Mouse (Mus musculus) midbrain, embryonic 12.5 days (tissue): ENCODE data around the gene Pcgf2. TPM values are rescaled to one million over a fixed set of nuclear protein-coding genes. Genes with fewer than 3 reads are reported as not detected.
"Not testable (repeated sequence)": the region's sequence is repeated elsewhere in the genome, so short reads cannot be mapped to it uniquely, and the experiment has no call there.

Experiments used
- ATAC-seq: fragments of 200-750 bp; cut with Nextera tagmentation; 2 replicates; pipeline ENCODE4 v1.8.0; 2017; ENCODE audit warnings: low read depth, moderate TSS enrichment, moderate library complexity; ENCODE audit not compliant: low FRiP score
- H3K27ac ChIP-seq: fragments of 300-500 bp; sonication (generic); replicated peaks from 2 replicates; pipeline ENCODE4 v1.5.1; 2016; ENCODE audit warnings: mild to moderate bottlenecking
- H3K27me3 ChIP-seq: fragments of 300-500 bp; sonication (generic); 2 replicates; pipeline ENCODE4 v1.6.1; 2016; ENCODE audit warnings: mild to moderate bottlenecking
- H3K36me3 ChIP-seq: fragments of 300-500 bp; sonication (generic); 2 replicates; pipeline ENCODE4 v1.6.1; 2016
- H3K4me1 ChIP-seq: fragments of 300-500 bp; sonication (generic); 2 replicates; pipeline ENCODE4 v1.6.1; 2016
- H3K4me2 ChIP-seq: fragments of 300-500 bp; sonication (generic); replicated peaks from 2 replicates; pipeline ENCODE4 v1.6.1; 2016; ENCODE audit warnings: mild to moderate bottlenecking, moderate library complexity
- H3K4me3 ChIP-seq: fragments of 300-500 bp; sonication (generic); 2 replicates; pipeline ENCODE4 v1.5.1; 2016; ENCODE audit warnings: mild to moderate bottlenecking
- H3K9ac ChIP-seq: fragments of 300-500 bp; sonication (generic); replicated peaks from 2 replicates; pipeline ENCODE4 v1.6.1; 2016; ENCODE audit warnings: mild to moderate bottlenecking, moderate library complexity
- H3K9me3 ChIP-seq: fragments of 300-500 bp; sonication (generic); 2 replicates; pipeline ENCODE4 v1.6.1; 2016; ENCODE audit warnings: mild to moderate bottlenecking
- WGBS: fragments of 180-500 bp; shearing (Covaris S2); methylation state at CpG from one replicate; pipeline ENCODE4 v1.1.7; 2016; 5-methylcytosine and 5-hydroxymethylcytosine counted together
- polyA plus RNA-seq: library from polyadenylated mRNA; unstranded; fragments of >200 nt; fragmentation: Nextera tagmentation; extraction: Ambion mirVana; gene quantifications from 2 replicates; pipeline ENCODE4 v1.2.1, GENCODE M21; 2016

Pcgf2 gene
- polyA plus RNA-seq, 1 experiment from 2014 or later, result 16.5 TPM

GRCm38 (mm10) chr11:97714784-97715760, 14.8 kb upstream of the Pcgf2 start:
- no peak for ATAC-seq
- H3K4me1 ChIP-seq, result no peaks in the 10 kb centered on the region
- H3K27ac ChIP-seq, result no peak overlapping the region
- no peaks in the 10 kb centered on the region for H3K27me3 ChIP-seq
- no peaks in the 10 kb centered on the region for H3K9me3 ChIP-seq
- no peak overlapping the region for H3K4me2 ChIP-seq
- no peak overlapping the region for H3K9ac ChIP-seq
- no peak overlapping the region for H3K4me3 ChIP-seq
- peaks cover 77% of the 10 kb centered on the region for H3K36me3 ChIP-seq
- WGBS, result 93% methylated on average over 14 of the region's 14 CpGs

GRCm38 (mm10) chr11:97714356-97714755, 14.1 kb upstream of the Pcgf2 start:
- H3K27me3 ChIP-seq, result no peaks in the 10 kb centered on the region
- H3K4me2 ChIP-seq, result no peak overlapping the region
- no peaks in the 10 kb centered on the region for H3K4me1 ChIP-seq
- H3K9ac ChIP-seq, result no peak overlapping the region
- no peak for ATAC-seq
- 95% methylated on average over 3 of the region's 3 CpGs for WGBS
- peaks cover 70% of the 10 kb centered on the region for H3K36me3 ChIP-seq
- no peak overlapping the region for H3K4me3 ChIP-seq
- H3K27ac ChIP-seq, result no peak overlapping the region
- H3K9me3 ChIP-seq, result no peaks in the 10 kb centered on the region

- no peak overlapping the region for H3K4me3 ChIP-seq
- no peaks in the 10 kb centered on the region for H3K4me1 ChIP-seq
- peaks cover 70% of the 10 kb centered on the region for H3K36me3 ChIP-seq
- H3K9ac ChIP-seq, result no peak overlapping the region
- H3K27ac ChIP-seq, result no peak overlapping the region
- no peak for ATAC-seq
- no peaks in the 10 kb centered on the region for H3K27me3 ChIP-seq
- H3K9me3 ChIP-seq, result no peaks in the 10 kb centered on the region
- H3K4me2 ChIP-seq, result no peak overlapping the region
- WGBS, result 91% methylated on average over 8 of the region's 8 CpGs
Observed at GRCm38 (mm10) chr11:97713896-97714295, 13.6 kb upstream of the Pcgf2 start.

GRCm38 (mm10) chr11:97712286-97712685, 12.0 kb upstream of the Pcgf2 start:
- Histone ChIP-seq H3K27ac (no peak overlapping the region), H3K4me1 (no peaks in the 10 kb centered on the region), H3K4me3 (no peak overlapping the region), H3K27me3 (no peaks in the 10 kb centered on the region), H3K4me2 (no peak overlapping the region), H3K9me3 (no peaks in the 10 kb centered on the region), H3K36me3 (peaks cover 68% of the 10 kb centered on the region), H3K9ac (no peak overlapping the region)
- WGBS, result 96% methylated on average over 15 of the region's 15 CpGs
- ATAC-seq, result no peak

- ATAC-seq, result no peak
- Histone ChIP-seq H3K27ac (no peak overlapping the region), H3K9ac (no peak overlapping the region), H3K4me1 (no peaks in the 10 kb centered on the region), H3K4me3 (no peak overlapping the region), H3K9me3 (no peaks in the 10 kb centered on the region), H3K4me2 (no peak overlapping the region), H3K27me3 (no peaks in the 10 kb centered on the region), H3K36me3 (peaks cover 73% of the 10 kb centered on the region)
- 89% methylated on average over 13 of the region's 13 CpGs for WGBS
Observed at GRCm38 (mm10) chr11:97711200-97711900, 11.1 kb upstream of the Pcgf2 start.

GRCm38 (mm10) chr11:97710067-97710466, 9.8 kb upstream of the Pcgf2 start:
- H3K27ac ChIP-seq, H3K9ac ChIP-seq, ATAC-seq, H3K4me2 ChIP-seq, H3K9me3 ChIP-seq, H3K4me3 ChIP-seq, H3K4me1 ChIP-seq, H3K27me3 ChIP-seq: not testable (repeated sequence)
- peaks cover 79% of the 10 kb centered on the region for H3K36me3 ChIP-seq
- WGBS, result 80% methylated on average over 2 of the region's 2 CpGs

- Histone ChIP-seq H3K36me3 (peaks cover 24% of the 10 kb centered on the region), H3K9ac (peak within 1 kb of the TSS; percentile 87), H3K4me1 (peaks cover 26% of the 10 kb centered on the region), H3K27me3 (peaks cover 9% of the 10 kb centered on the region; the same call in 1 of the 2 replicates), H3K27ac (peak within 1 kb of the TSS; percentile 77), H3K9me3 (no peaks in the 10 kb centered on the region), H3K4me3 (peak within 1 kb of the TSS; percentile 88), H3K4me2 (peak within 1 kb of the TSS; percentile 90)
- WGBS, result under 1% methylated on average over 35 of the region's 35 CpGs
- peak; percentile 83 for ATAC-seq
Observed at GRCm38 (mm10) chr11:97703039-97703826, 2.9 kb upstream of the Pcgf2 start, which contains the start of gene Psmb3. Gene Psmb3 (plus strand): TSS chr11:97703399.

GRCm38 (mm10) chr11:97702393-97702745, 2.1 kb upstream of the Pcgf2 start:
- under 1% methylated on average over 24 of the region's 24 CpGs for WGBS
- peak overlapping the region; percentile 62 for H3K9ac ChIP-seq
- peaks cover 9% of the 10 kb centered on the region; the same call in 1 of the 2 replicates for H3K27me3 ChIP-seq
- H3K36me3 ChIP-seq, result peaks cover 17% of the 10 kb centered on the region
- H3K4me2 ChIP-seq, result peak overlapping the region; percentile 86
- H3K4me3 ChIP-seq, result peak overlapping the region; percentile 88
- ATAC-seq, result no peak
- peaks cover 35% of the 10 kb centered on the region for H3K4me1 ChIP-seq
- peak overlapping the region; percentile 77 for H3K27ac ChIP-seq
- H3K9me3 ChIP-seq, result no peaks in the 10 kb centered on the region

- Histone ChIP-seq H3K9me3 (no peaks in the 10 kb centered on the region), H3K4me1 (peaks cover 40% of the 10 kb centered on the region), H3K36me3 (peaks cover 11% of the 10 kb centered on the region), H3K27me3 (peaks cover 9% of the 10 kb centered on the region; the same call in 1 of the 2 replicates), H3K9ac (no peak overlapping the region), H3K27ac (peak overlapping the region; percentile 99; the same call in 1 of the 2 replicates), H3K4me3 (peak overlapping the region; percentile 88), H3K4me2 (peak overlapping the region; percentile 86)
- ATAC-seq, result no peak
- 47% methylated on average over 15 of the region's 15 CpGs for WGBS
Observed at GRCm38 (mm10) chr11:97701581-97702392, 1.5 kb upstream of the Pcgf2 start.

GRCm38 (mm10) chr11:97700746-97701580, 666 bp upstream of the Pcgf2 start:
- Histone ChIP-seq H3K36me3 (peaks cover 3% of the 10 kb centered on the region), H3K4me1 (peaks cover 49% of the 10 kb centered on the region), H3K4me3 (peak overlapping the region; percentile 88), H3K4me2 (peak overlapping the region; percentile 86), H3K9ac (peak overlapping the region; percentile 90), H3K27ac (peak overlapping the region; percentile 99), H3K9me3 (no peaks in the 10 kb centered on the region), H3K27me3 (peaks cover 9% of the 10 kb centered on the region; the same call in 1 of the 2 replicates)
- WGBS, result 19% methylated on average over 30 of the region's 30 CpGs
- no peak for ATAC-seq
